Mouse (Mus musculus) C2C12 (cell line): ENCODE results near the gene Smim5. TPM values are rescaled to one million over a fixed set of nuclear protein-coding genes. Genes with fewer than 3 reads are reported as not detected.

Experiments
- H3K27me3 ChIP-seq: one replicate; pipeline ENCODE4 v1.6.1; 2011; ENCODE audit not compliant: control insufficient read depth, insufficient read depth, insufficient read length
- H3K36me3 ChIP-seq: one replicate; pipeline ENCODE4 v1.6.1; 2011; ENCODE audit not compliant: control insufficient read depth, insufficient read depth
- H3K4me3 ChIP-seq: one replicate; pipeline ENCODE4 v1.5.1; 2011; ENCODE audit warnings: mild to moderate bottlenecking, control low read depth; ENCODE audit not compliant: poor library complexity, insufficient read depth, severe bottlenecking
- H3K79me2 ChIP-seq: one replicate; pipeline ENCODE4 v1.6.1; 2011; ENCODE audit not compliant: control insufficient read depth, insufficient read depth
- H3K79me3 ChIP-seq: one replicate; pipeline ENCODE4 v1.6.1; 2011; ENCODE audit warnings: low read depth, control low read depth
- H3ac ChIP-seq: one replicate; pipeline ENCODE3; 2011; ENCODE audit warnings: low read depth; ENCODE audit not compliant: control insufficient read depth, insufficient read length
- CEBPB ChIP-seq: IDR thresholded peaks from one replicate; pipeline ENCODE4 v1.6.1; 2011; ENCODE audit warnings: low read depth, mild to moderate bottlenecking, control low read depth, moderate library complexity
- CTCF ChIP-seq: IDR thresholded peaks from one replicate; pipeline ENCODE4 v1.5.1; 2011; ENCODE audit not compliant: control insufficient read depth, insufficient read depth, insufficient read length
- FOSL1 ChIP-seq: IDR thresholded peaks from one replicate; pipeline ENCODE4 v1.8.0; 2011; ENCODE audit warnings: mild to moderate bottlenecking, low read length; ENCODE audit not compliant: poor library complexity, insufficient read depth, severe bottlenecking
- MAX ChIP-seq: IDR thresholded peaks from one replicate; pipeline ENCODE4 v1.6.1; 2011; ENCODE audit warnings: mild to moderate bottlenecking, control low read depth
- MYOD1 ChIP-seq: IDR thresholded peaks from one replicate; pipeline ENCODE4 v1.6.1; 2011; ENCODE audit warnings: low read depth; ENCODE audit not compliant: control insufficient read depth, insufficient read length
- MYOG ChIP-seq: IDR thresholded peaks from one replicate; pipeline ENCODE4 v1.6.1; 2011; ENCODE audit not compliant: control insufficient read depth, insufficient read length; ENCODE audit errors: extremely low read depth
- USF1 ChIP-seq: IDR thresholded peaks from one replicate; pipeline ENCODE4 v1.6.1; 2011; ENCODE audit warnings: low read depth, mild to moderate bottlenecking, control low read depth, moderate library complexity
- polyA plus RNA-seq: library from polyadenylated mRNA; unstranded; fragments of >200 nt; fragmentation: generic; extraction: Trizol; gene quantifications from one replicate; pipeline ENCODE4 v1.2.1, GENCODE M21; 2012; ENCODE audit warnings: missing spikeins

The Smim5 gene
- polyA plus RNA-seq, 1 experiment = 0.53 TPM

DNA sequence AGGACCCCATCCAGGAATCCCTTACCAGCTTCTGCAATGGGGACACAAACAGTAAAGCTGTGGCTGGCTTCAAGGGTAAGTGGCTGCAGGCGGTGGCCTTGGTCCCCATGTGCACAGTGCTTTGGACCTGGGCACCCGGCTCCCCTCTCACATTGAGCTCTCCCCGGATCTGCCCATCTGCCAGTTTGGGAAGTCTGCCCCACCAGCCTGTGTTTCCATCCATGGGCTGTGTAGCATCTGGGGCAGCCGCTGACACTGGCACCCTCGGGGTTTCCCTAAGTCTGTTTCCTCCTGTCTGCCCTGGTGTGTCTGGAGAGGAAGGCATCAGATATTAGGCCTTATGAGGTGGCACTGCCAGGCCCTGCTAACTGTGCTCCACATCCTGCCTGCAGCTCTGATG, 11.7 kb upstream of the Smim5 start:
- no peaks in the 10 kb centered on the region for H3K79me2 ChIP-seq
- no peaks in the 10 kb centered on the region for H3K79me3 ChIP-seq
- peaks cover 61% of the 10 kb centered on the region for H3K27me3 ChIP-seq
- no peak overlapping the region for H3K4me3 ChIP-seq
- TF ChIP-seq USF1 (no peak), MYOG (no peak), CEBPB (no peak), CTCF (no peak), MAX (no peak), FOSL1 (no peak)
- no peak overlapping the region for H3ac ChIP-seq
- H3K36me3 ChIP-seq = no peaks in the 10 kb centered on the region

DNA sequence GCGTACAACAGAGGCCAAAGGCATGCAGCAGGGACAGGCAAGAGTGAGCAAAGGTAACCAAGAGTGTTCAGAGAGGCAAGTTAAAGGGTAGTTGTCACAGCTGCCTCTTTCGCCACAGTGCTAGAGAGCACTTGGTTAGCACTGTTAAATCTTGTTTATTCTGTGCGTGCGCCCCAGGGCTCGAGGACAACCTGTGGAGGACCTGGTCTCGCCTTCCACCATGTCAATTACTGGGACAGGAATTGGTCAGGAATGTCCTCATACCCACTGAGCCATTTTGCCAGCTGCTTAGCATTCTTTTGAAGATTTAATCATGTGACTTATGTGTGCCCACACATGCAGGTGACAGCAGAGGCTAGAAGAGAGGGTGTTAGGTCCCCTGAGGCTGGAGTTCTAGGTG, 10.6 kb upstream of the Smim5 start:
- TF ChIP-seq CTCF (no peak), MAX (no peak), MYOG (no peak), MYOD1 (no peak), FOSL1 (no peak), USF1 (no peak), CEBPB (no peak)
- Histone ChIP-seq H3K4me3 (no peak overlapping the region), H3K36me3 (no peaks in the 10 kb centered on the region), H3K79me3 (no peaks in the 10 kb centered on the region), H3ac (no peak overlapping the region), H3K79me2 (no peaks in the 10 kb centered on the region), H3K27me3 (peaks cover 50% of the 10 kb centered on the region)

DNA sequence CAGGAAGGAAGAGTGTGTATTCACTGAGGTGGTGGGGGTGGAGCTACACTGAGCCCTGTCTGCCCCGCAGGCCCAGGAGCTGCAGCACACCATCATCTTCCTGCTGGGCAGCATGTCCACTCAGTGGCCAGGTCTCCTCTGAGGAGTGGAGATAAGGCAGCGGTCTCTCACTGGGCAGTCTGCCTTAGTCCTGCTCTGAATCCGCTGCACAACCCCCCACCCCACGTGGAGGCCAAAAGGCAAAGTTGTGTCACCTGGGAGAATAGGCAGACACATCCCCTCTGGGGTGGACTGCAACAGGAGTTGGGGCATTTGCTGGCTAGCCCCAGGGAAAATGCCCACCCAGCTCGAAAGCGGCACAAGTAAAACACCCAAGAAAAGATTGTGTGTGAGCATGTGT, 7.6 kb upstream of the Smim5 start:
- no peak for TF ChIP-seq USF1
- no peak for TF ChIP-seq CEBPB
- TF ChIP-seq FOSL1 = no peak
- TF ChIP-seq MYOD1 = no peak
- TF ChIP-seq MAX = no peak
- no peak for TF ChIP-seq MYOG
- TF ChIP-seq CTCF = no peak
- Histone ChIP-seq H3K4me3 (no peak overlapping the region), H3K79me2 (no peaks in the 10 kb centered on the region), H3K27me3 (peaks cover 25% of the 10 kb centered on the region), H3ac (no peak overlapping the region), H3K79me3 (no peaks in the 10 kb centered on the region), H3K36me3 (no peaks in the 10 kb centered on the region)

DNA sequence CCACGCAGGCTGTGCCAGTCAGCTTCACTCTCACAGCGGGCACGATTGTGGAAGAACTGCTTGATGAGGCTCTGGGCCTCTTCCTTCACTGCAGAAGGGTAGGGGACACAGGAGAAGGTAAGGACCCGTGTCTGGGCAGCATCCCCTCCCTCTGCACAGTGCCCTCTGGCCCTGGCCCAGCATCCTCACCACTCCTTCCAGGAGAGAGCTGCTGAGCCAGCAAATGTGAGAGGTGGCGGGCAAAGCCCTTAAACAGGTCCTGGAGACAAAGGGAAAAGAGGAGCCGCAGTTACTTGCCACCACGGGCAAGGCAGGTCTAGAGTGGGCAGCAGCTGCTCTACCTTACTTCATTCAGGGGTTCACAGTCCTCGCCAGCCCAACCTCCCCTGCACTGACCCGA, 6.7 kb upstream of the Smim5 start:
- no peaks in the 10 kb centered on the region for H3K79me2 ChIP-seq
- H3K4me3 ChIP-seq = no peak overlapping the region
- H3K27me3 ChIP-seq = peaks cover 20% of the 10 kb centered on the region
- no peak overlapping the region for H3ac ChIP-seq
- TF ChIP-seq MAX = no peak
- TF ChIP-seq MYOG = no peak
- TF ChIP-seq MYOD1 = no peak
- no peak for TF ChIP-seq FOSL1
- TF ChIP-seq CEBPB = no peak
- no peak for TF ChIP-seq USF1
- no peak for TF ChIP-seq CTCF
- H3K36me3 ChIP-seq = no peaks in the 10 kb centered on the region
- H3K79me3 ChIP-seq = no peaks in the 10 kb centered on the region

DNA sequence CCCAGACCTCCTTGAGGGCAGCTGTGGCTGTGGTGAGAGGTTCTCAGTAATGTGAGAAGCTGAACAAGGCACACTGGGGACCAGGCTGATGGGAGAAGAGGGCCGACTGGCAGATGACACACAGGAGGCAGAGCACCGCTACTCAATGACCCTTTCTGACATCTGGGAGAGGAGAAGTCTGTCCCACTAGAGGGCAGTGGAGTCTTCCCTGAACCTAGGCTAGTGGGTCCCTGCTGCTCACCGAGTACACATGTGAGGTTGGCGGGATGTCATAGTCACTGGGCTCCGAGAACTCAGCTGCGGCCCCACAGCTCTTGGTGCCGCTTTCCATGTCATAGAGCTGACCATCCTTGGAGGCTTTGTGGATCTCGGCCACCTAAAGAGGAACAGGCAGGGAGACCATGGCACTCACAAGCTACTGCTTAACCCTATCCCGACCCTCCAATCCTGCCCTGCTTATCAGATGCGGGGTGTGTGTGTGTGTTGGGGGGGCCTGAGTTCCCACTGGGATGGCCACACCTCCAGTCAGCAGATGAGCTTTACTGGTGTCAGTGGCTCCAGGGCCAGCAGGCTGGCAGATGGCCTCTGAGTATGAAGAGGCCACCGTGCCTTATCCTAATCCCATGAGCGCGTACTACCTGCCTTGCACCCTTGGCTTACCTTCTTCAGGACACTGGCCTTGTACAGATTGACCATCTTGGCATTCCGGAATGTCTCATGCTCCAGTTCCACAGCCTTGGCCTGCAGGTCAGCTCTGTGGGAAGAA, 4.8 kb upstream of the Smim5 start:
- no peaks in the 10 kb centered on the region for H3K36me3 ChIP-seq
- no peak for TF ChIP-seq MYOG
- no peak for TF ChIP-seq USF1
- TF ChIP-seq MAX = no peak
- no peak for TF ChIP-seq FOSL1
- no peak for TF ChIP-seq CEBPB
- no peak for TF ChIP-seq CTCF
- no peak for TF ChIP-seq MYOD1

DNA sequence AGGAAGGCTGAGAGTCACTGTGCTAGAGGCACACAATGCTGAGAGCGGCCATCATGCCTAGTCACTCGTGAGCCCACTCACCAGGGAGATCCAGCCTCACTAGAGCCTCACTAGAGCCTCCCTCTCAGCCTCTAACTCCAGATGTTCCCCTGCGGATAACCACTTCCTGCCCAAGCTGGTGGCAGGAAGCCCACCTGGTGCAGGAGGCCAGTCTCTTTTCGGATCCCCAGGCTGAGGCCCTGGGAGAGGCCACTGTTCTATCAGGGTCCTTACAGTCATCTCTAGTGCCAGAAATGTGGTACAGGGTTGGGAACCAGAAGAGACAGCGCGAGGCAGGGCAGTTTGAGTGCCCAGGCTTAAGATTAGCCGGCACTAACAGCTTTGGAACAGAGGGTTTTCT, 1.3 kb upstream of the Smim5 start:
- Histone ChIP-seq H3K79me3 (no peaks in the 10 kb centered on the region), H3K4me3 (no peak overlapping the region), H3K27me3 (no peaks in the 10 kb centered on the region), H3ac (no peak overlapping the region), H3K36me3 (no peaks in the 10 kb centered on the region), H3K79me2 (no peaks in the 10 kb centered on the region)
- TF ChIP-seq FOSL1 = no peak
- no peak for TF ChIP-seq MYOG
- no peak for TF ChIP-seq MYOD1
- no peak for TF ChIP-seq USF1
- no peak for TF ChIP-seq CTCF
- no peak for TF ChIP-seq CEBPB
- no peak for TF ChIP-seq MAX

More for the DNA sequence above, 4.8 kb upstream of the Smim5 start:
- no peaks in the 10 kb centered on the region for H3K79me3 ChIP-seq
- H3K27me3 ChIP-seq = peaks cover 7% of the 10 kb centered on the region
- H3ac ChIP-seq = no peak overlapping the region
- H3K79me2 ChIP-seq = no peaks in the 10 kb centered on the region
- H3K4me3 ChIP-seq = no peak overlapping the region
